Mouse (Mus musculus): ENCODE results near the gene Pacrg. TPM values are rescaled to one million over a fixed set of nuclear protein-coding genes. Genes with fewer than 3 reads are reported as not detected.

The Pacrg gene
- polyA plus RNA-seq, 1 experiment, result 21.0 TPM

- TF ChIP-seq POLR2A (IDR thresholded peaks at IDR 0.05; ENCODE audit: extremely low read depth, insufficient read depth, low read length), result no peak
- TF ChIP-seq CTCF (IDR thresholded peaks at IDR 0.05; ENCODE audit: extremely low read depth, insufficient read depth, low read length), result no peak
- Histone ChIP-seq H3K27ac (ENCODE audit: insufficient read depth, low read length) (peak overlapping the region; percentile 72; the same call in 1 of the 2 replicates), H3K4me1 (ENCODE audit: control insufficient read depth, insufficient read depth, low read length) (peaks cover 4% of the 10 kb centered on the region), H3K4me3 (ENCODE audit: insufficient read depth, low read length) (no peak overlapping the region)
These were observed 436.9 kb downstream of the Pacrg start for GRCm38 (mm10) chr17:10403186-10403585.

DNA sequence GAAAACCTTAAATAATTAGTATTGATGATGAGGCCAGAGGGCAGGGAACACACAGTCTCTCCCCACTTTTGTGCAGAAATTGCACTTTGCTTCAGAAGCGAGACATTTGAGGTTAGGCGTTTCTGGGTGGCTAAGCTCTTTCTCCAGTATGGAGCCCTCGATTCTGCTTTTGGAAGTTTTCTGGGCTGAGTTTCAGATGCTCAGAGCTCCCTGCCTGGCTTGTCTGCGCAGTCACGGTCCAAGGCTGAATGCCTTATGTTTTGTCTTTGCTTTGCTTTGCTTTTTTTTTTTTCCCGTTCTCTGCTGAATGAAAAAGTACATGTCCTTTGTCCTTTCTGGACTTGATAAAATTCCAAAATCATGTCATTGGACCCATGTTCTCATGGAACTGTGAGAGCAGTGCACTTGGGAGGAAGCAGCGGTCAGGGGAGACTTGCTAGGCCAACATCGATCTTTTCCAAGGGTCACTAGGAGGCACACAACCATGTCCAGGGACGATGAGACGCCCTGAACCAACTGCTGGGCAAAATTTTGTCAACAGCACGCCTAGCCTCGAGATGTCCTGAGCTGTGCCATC lies 438.0 kb downstream of the Pacrg start:
- Histone ChIP-seq H3K27ac (ENCODE audit: insufficient read depth, low read length) (peak overlapping the region; percentile 55), H3K4me1 (ENCODE audit: control insufficient read depth, insufficient read depth, low read length) (peaks cover 3% of the 10 kb centered on the region; the same call in 1 of the 2 replicates), H3K4me3 (ENCODE audit: insufficient read depth, low read length) (no peak overlapping the region)
- TF ChIP-seq POLR2A (IDR thresholded peaks at IDR 0.05; ENCODE audit: extremely low read depth, insufficient read depth, low read length) (no peak), CTCF (IDR thresholded peaks at IDR 0.05; ENCODE audit: extremely low read depth, insufficient read depth, low read length) (no peak)

DNA sequence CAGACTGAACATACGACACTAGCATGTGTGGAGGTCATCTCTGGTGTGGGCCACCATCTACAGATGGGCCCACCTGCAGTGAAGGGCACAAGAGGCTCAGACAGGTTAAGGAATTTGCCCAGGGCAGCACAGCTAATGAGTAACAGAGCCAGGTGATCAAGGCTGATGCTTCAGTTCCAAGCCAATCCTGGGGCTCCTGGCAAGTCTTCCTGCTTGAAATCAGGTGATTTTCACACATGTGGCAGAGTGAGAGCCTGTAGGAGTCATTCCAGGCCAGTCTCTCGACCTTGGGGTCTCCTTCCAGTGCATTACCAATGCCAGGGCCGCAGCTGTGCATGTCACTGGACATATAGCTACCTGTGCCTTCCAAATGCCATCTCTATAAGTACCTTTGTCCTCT lies 438.6 kb downstream of the Pacrg start:
- TF ChIP-seq CTCF (IDR thresholded peaks at IDR 0.05; ENCODE audit: extremely low read depth, insufficient read depth, low read length) (no peak), POLR2A (IDR thresholded peaks at IDR 0.05; ENCODE audit: extremely low read depth, insufficient read depth, low read length) (no peak)
- peak overlapping the region; percentile 10; the same call in 1 of the 2 replicates for H3K27ac ChIP-seq (ENCODE audit: insufficient read depth, low read length)
- H3K4me1 ChIP-seq (ENCODE audit: control insufficient read depth, insufficient read depth, low read length), result peaks cover 2% of the 10 kb centered on the region; the same call in 1 of the 2 replicates
- no peak overlapping the region for H3K4me3 ChIP-seq (ENCODE audit: insufficient read depth, low read length)

- H3K27ac ChIP-seq (ENCODE audit: insufficient read depth, low read length), result peak overlapping the region; percentile 74
- no peak for TF ChIP-seq POLR2A (IDR thresholded peaks at IDR 0.05; ENCODE audit: extremely low read depth, insufficient read depth, low read length)
- no peak for TF ChIP-seq CTCF (IDR thresholded peaks at IDR 0.05; ENCODE audit: extremely low read depth, insufficient read depth, low read length)
- H3K4me1 ChIP-seq (ENCODE audit: control insufficient read depth, insufficient read depth, low read length), result peaks cover 2% of the 10 kb centered on the region; the same call in 1 of the 2 replicates
- no peak overlapping the region for H3K4me3 ChIP-seq (ENCODE audit: insufficient read depth, low read length)
These were observed 440.4 kb downstream of the Pacrg start for GRCm38 (mm10) chr17:10399706-10400105.

DNA sequence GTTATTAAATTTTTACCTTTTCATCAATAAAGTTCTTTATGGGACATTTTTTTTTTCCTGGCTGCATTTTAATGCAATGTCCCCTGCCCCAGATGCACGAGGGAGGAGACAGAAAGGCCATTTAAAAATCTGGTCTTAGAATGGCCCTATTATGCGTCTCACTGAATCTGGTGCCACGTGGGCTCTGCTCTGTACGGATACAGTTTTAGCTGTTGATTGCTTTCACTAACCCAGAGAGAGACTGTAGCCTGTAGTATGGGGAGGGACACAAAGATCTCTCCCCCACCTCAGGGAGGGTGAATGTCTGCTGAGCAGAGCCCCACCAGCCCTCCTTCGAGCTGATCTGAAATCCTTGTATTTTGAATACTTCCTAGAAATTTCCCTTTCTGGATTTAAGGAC lies 441.2 kb downstream of the Pacrg start:
- H3K4me1 ChIP-seq (ENCODE audit: control insufficient read depth, insufficient read depth, low read length), result peaks cover 2% of the 10 kb centered on the region; the same call in 1 of the 2 replicates
- peak overlapping the region; percentile 74 for H3K27ac ChIP-seq (ENCODE audit: insufficient read depth, low read length)
- no peak for TF ChIP-seq CTCF (IDR thresholded peaks at IDR 0.05; ENCODE audit: extremely low read depth, insufficient read depth, low read length)
- TF ChIP-seq POLR2A (IDR thresholded peaks at IDR 0.05; ENCODE audit: extremely low read depth, insufficient read depth, low read length), result no peak

GRCm38 (mm10) chr17:10397924-10398627 lies 442.0 kb downstream of the Pacrg start:
- H3K4me3 ChIP-seq (ENCODE audit: insufficient read depth, low read length), result no peak overlapping the region
- peaks cover 2% of the 10 kb centered on the region; the same call in 1 of the 2 replicates for H3K4me1 ChIP-seq (ENCODE audit: control insufficient read depth, insufficient read depth, low read length)
- no peak for TF ChIP-seq CTCF (IDR thresholded peaks at IDR 0.05; ENCODE audit: extremely low read depth, insufficient read depth, low read length)
- no peak for TF ChIP-seq POLR2A (IDR thresholded peaks at IDR 0.05; ENCODE audit: extremely low read depth, insufficient read depth, low read length)
- H3K27ac ChIP-seq (ENCODE audit: insufficient read depth, low read length), result peak overlapping the region; percentile 67

More for the DNA sequence above, 441.2 kb downstream of the Pacrg start:
- no peak overlapping the region for H3K4me3 ChIP-seq (ENCODE audit: insufficient read depth, low read length)

DNA sequence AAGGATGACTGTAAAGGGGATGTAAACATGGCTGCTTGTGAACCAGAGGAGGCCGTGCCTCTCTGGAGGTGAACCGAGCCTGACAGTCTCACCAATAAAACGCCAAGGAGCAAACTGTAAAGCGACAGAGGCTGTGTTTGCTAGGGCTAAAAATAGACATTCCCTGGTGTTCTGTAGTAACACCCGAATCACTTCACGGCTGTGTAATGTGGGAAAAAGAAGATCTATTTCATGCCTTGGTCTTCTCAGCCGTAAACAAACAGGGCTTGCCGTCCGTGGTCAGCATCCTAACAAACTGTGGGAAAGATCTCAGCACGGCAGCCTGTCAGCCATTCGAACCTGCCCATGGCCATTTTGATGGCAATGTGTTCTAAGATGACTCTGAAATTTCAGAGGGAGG lies 442.8 kb downstream of the Pacrg start:
- TF ChIP-seq CTCF (IDR thresholded peaks at IDR 0.05; ENCODE audit: extremely low read depth, insufficient read depth, low read length) (no peak), POLR2A (IDR thresholded peaks at IDR 0.05; ENCODE audit: extremely low read depth, insufficient read depth, low read length) (no peak)
- Histone ChIP-seq H3K27ac (ENCODE audit: insufficient read depth, low read length) (peak overlapping the region; percentile 17), H3K4me1 (ENCODE audit: control insufficient read depth, insufficient read depth, low read length) (peaks cover 2% of the 10 kb centered on the region; the same call in 1 of the 2 replicates), H3K4me3 (ENCODE audit: insufficient read depth, low read length) (no peak overlapping the region)

- H3K4me3 ChIP-seq (ENCODE audit: insufficient read depth, low read length), result no peak overlapping the region
- H3K27ac ChIP-seq (ENCODE audit: insufficient read depth, low read length), result peak overlapping the region; percentile 17; the same call in 1 of the 2 replicates
- peaks cover 2% of the 10 kb centered on the region; the same call in 1 of the 2 replicates for H3K4me1 ChIP-seq (ENCODE audit: control insufficient read depth, insufficient read depth, low read length)
- no peak for TF ChIP-seq POLR2A (IDR thresholded peaks at IDR 0.05; ENCODE audit: extremely low read depth, insufficient read depth, low read length)
- no peak for TF ChIP-seq CTCF (IDR thresholded peaks at IDR 0.05; ENCODE audit: extremely low read depth, insufficient read depth, low read length)
These were observed 443.2 kb downstream of the Pacrg start for GRCm38 (mm10) chr17:10396863-10397262.

- Histone ChIP-seq H3K4me3 (ENCODE audit: insufficient read depth, low read length) (no peak overlapping the region), H3K4me1 (ENCODE audit: control insufficient read depth, insufficient read depth, low read length) (peaks cover 2% of the 10 kb centered on the region; the same call in 1 of the 2 replicates), H3K27ac (ENCODE audit: insufficient read depth, low read length) (peak overlapping the region; percentile 95)
- no peak for TF ChIP-seq CTCF (IDR thresholded peaks at IDR 0.05; ENCODE audit: extremely low read depth, insufficient read depth, low read length)
- TF ChIP-seq POLR2A (IDR thresholded peaks at IDR 0.05; ENCODE audit: extremely low read depth, insufficient read depth, low read length), result no peak
These were observed 445.3 kb downstream of the Pacrg start for GRCm38 (mm10) chr17:10394855-10395254.
